ENCODE assay signal across 38 mouse cellular contexts in genomic region chr3:138358856-138359255, GRCm38 (mm10). TPM values are rescaled to one million over a fixed set of nuclear protein-coding genes. Genes with fewer than 3 reads are reported as not detected.
"Had no signal": no experiment of that assay in that cellular context is flagged by ENCODE, and none has a peak within 500 bp of the region (broad histone marks: within the 10 kb centered on the region; RNA-seq: fewer than 3 reads in every experiment).

No protein-coding gene starts in this region.

- H3K9me3 ChIP-seq: embryonic facial prominence, embryonic 10.5 days; embryonic facial prominence, embryonic 12.5 days; embryonic facial prominence, embryonic 13.5 days; embryonic facial prominence, embryonic 15.5 days; forebrain, embryonic 10.5 days; forebrain, embryonic 12.5 days; forebrain, embryonic 13.5 days; forebrain, embryonic 15.5 days had no signal

- H3K4me2 ChIP-seq: embryonic facial prominence, embryonic 12.5 days; embryonic facial prominence, embryonic 13.5 days; embryonic facial prominence, embryonic 15.5 days; forebrain, embryonic 12.5 days; forebrain, embryonic 13.5 days; forebrain, embryonic 15.5 days had no signal

- H3K27ac ChIP-seq: embryonic facial prominence, embryonic 10.5 days; embryonic facial prominence, embryonic 12.5 days; embryonic facial prominence, embryonic 13.5 days; embryonic facial prominence, embryonic 15.5 days; forebrain, embryonic 10.5 days; forebrain, embryonic 12.5 days; forebrain, embryonic 13.5 days; forebrain, embryonic 15.5 days; gastrocnemius, adult 2 months had no signal

- H3K27me3 ChIP-seq: embryonic facial prominence, embryonic 12.5 days; embryonic facial prominence, embryonic 13.5 days; embryonic facial prominence, embryonic 15.5 days; forebrain, embryonic 12.5 days; forebrain, embryonic 13.5 days; forebrain, embryonic 15.5 days had no signal

- DNase-seq: cerebellum, adult 2 months; cerebellum, adult 8-10 months; cerebellum, adult 9-10 months; cerebellum, adult 9-11 months; cerebellum, postnatal 10 days; cerebellum, postnatal 14 days; cerebellum, postnatal 25 days; cerebellum, postnatal 36 days; embryo, embryonic 11 days; forebrain, postnatal 0 days; gastrocnemius, adult 2 months; gastrocnemius, postnatal 10 days; gastrocnemius, postnatal 14 days; gastrocnemius, postnatal 25 days; gastrocnemius, postnatal 36 days; heart, adult 11 months; heart, adult 18-20 months had no signal

- ATAC-seq: forebrain, embryonic 13.5 days; forebrain, embryonic 14.5 days; forebrain, embryonic 15.5 days; forebrain, embryonic 16.5 days; forebrain, postnatal 0 days had no signal

- H3K9ac ChIP-seq: embryonic facial prominence, embryonic 12.5 days; embryonic facial prominence, embryonic 13.5 days; embryonic facial prominence, embryonic 15.5 days; forebrain, embryonic 12.5 days; forebrain, embryonic 13.5 days; forebrain, embryonic 15.5 days; forebrain, postnatal 0 days had no signal

- H3K4me1 ChIP-seq: embryonic facial prominence, embryonic 10.5 days; embryonic facial prominence, embryonic 12.5 days; embryonic facial prominence, embryonic 13.5 days; embryonic facial prominence, embryonic 15.5 days; forebrain, embryonic 10.5 days; forebrain, embryonic 12.5 days; forebrain, embryonic 13.5 days; forebrain, embryonic 15.5 days had no signal

- H3K4me3 ChIP-seq: embryonic facial prominence, embryonic 10.5 days; embryonic facial prominence, embryonic 12.5 days; embryonic facial prominence, embryonic 13.5 days; embryonic facial prominence, embryonic 15.5 days; erythroblast, embryonic 14.5 days; forebrain, embryonic 10.5 days; forebrain, embryonic 12.5 days; forebrain, embryonic 13.5 days; forebrain, embryonic 15.5 days; gastrocnemius, adult 2 months had no signal

- H3K36me3 ChIP-seq: embryonic facial prominence, embryonic 10.5 days; embryonic facial prominence, embryonic 12.5 days; embryonic facial prominence, embryonic 13.5 days; embryonic facial prominence, embryonic 15.5 days; forebrain, embryonic 10.5 days; forebrain, embryonic 12.5 days; forebrain, embryonic 15.5 days had no signal

RNA-seq across cellular contexts. Expression of gene Adh6b, which starts 17.3 kb away (rescaled TPM):
- total RNA-seq: common myeloid progenitor, adult 5-6 weeks; gastrocnemius, adult 18-20 months; gastrocnemius, adult 2 months; gastrocnemius, postnatal 25 days; gastrocnemius, postnatal 36 days; granulocyte monocyte progenitor cell, adult 5-6 weeks had no signal
- polyA plus RNA-seq: cerebellum, adult 2 months; cortical plate, adult 2 months; erythroblast, embryonic 14.5 days; forebrain, embryonic 16.5 days; forebrain, postnatal 0 days; frontal cortex, adult 2 months had no signal

RNA-seq across cellular contexts. Expression of gene Adh6a, which starts 45.8 kb away (rescaled TPM):
- total RNA-seq: common myeloid progenitor, adult 5-6 weeks; forebrain, postnatal 0 days; gastrocnemius, adult 18-20 months; gastrocnemius, adult 2 months; gastrocnemius, adult 8-10 months; gastrocnemius, postnatal 10 days; gastrocnemius, postnatal 14 days; gastrocnemius, postnatal 25 days; gastrocnemius, postnatal 36 days; gastrocnemius, postnatal 4 days; granulocyte monocyte progenitor cell, adult 5-6 weeks; heart, adult 18-20 months had no signal
- polyA plus RNA-seq: cerebellum, adult 2 months; cortical plate, adult 2 months; embryonic facial prominence, embryonic 10.5 days; embryonic facial prominence, embryonic 11.5 days; embryonic facial prominence, embryonic 12.5 days; embryonic facial prominence, embryonic 13.5 days; erythroblast, embryonic 14.5 days; forebrain, embryonic 10.5 days; forebrain, embryonic 11.5 days; forebrain, embryonic 12.5 days; forebrain, embryonic 13.5 days; forebrain, embryonic 14.5 days; forebrain, embryonic 15.5 days; forebrain, embryonic 16.5 days; forebrain, postnatal 0 days; frontal cortex, adult 2 months had no signal

RNA-seq across cellular contexts. Expression of gene Adh4, which starts 56.4 kb away (rescaled TPM):
- total RNA-seq: common myeloid progenitor, adult 5-6 weeks; forebrain, postnatal 0 days; gastrocnemius, adult 18-20 months; gastrocnemius, adult 2 months; gastrocnemius, adult 8-10 months; gastrocnemius, postnatal 10 days; gastrocnemius, postnatal 14 days; gastrocnemius, postnatal 25 days; gastrocnemius, postnatal 36 days; gastrocnemius, postnatal 4 days; granulocyte monocyte progenitor cell, adult 5-6 weeks; heart, adult 18-20 months had no signal
- polyA plus RNA-seq: cerebellum, adult 2 months; cortical plate, adult 2 months; embryonic facial prominence, embryonic 10.5 days; embryonic facial prominence, embryonic 11.5 days; embryonic facial prominence, embryonic 12.5 days; embryonic facial prominence, embryonic 13.5 days; embryonic facial prominence, embryonic 14.5 days; embryonic facial prominence, embryonic 15.5 days; erythroblast, embryonic 14.5 days; forebrain, embryonic 10.5 days; forebrain, embryonic 11.5 days; forebrain, embryonic 12.5 days; forebrain, embryonic 13.5 days; forebrain, embryonic 14.5 days; forebrain, embryonic 15.5 days; forebrain, embryonic 16.5 days; forebrain, postnatal 0 days; frontal cortex, adult 2 months had no signal
